Mouse (Mus musculus): ENCODE measurements around the gene Hp. TPM values are rescaled to one million over a fixed set of nuclear protein-coding genes. Genes with fewer than 3 reads are reported as not detected.
A peak's percentile ranks its signal among the peaks of the same experiment; 100 is the strongest.

The Hp gene
- 0.29 and 0.33 TPM in 2 replicates for polyA plus RNA-seq (2016; fragmentation: Nextera tagmentation; extraction: Ambion mirVana)

GRCm38 (mm10) chr8:109578900-109579301 is at the start of gene Hp:
Gene Hp, minus strand, starts transcription at chr8:109579172.
- no peak within 1 kb of the TSS for H3K9ac ChIP-seq (replicated peaks)
- H3K27me3 ChIP-seq: no peaks in the 10 kb centered on the region
- no peak for ATAC-seq (ENCODE audit: low FRiP score, low read depth)
- H3K4me2 ChIP-seq (replicated peaks): no peak within 1 kb of the TSS
- WGBS: 73% methylated on average over 8 of the region's 8 CpGs
- H3K4me3 ChIP-seq: no peak within 1 kb of the TSS
- H3K36me3 ChIP-seq: no peaks in the 10 kb centered on the region
- H3K9me3 ChIP-seq: no peaks in the 10 kb centered on the region
- H3K4me1 ChIP-seq: no peaks in the 10 kb centered on the region
- no peak within 1 kb of the TSS for H3K27ac ChIP-seq (replicated peaks)

- Histone ChIP-seq H3K4me3 (no peak overlapping the region), H3K9ac (replicated peaks) (no peak overlapping the region), H3K9me3 (0 out of 2 replicates have a peak, but pooled peaks cover 3% of the 10 kb centered on the region), H3K36me3 (no peaks in the 10 kb centered on the region), H3K27me3 (no peaks in the 10 kb centered on the region), H3K4me2 (replicated peaks) (no peak overlapping the region), H3K27ac (replicated peaks) (no peak overlapping the region), H3K4me1 (no peaks in the 10 kb centered on the region)
- WGBS: 82% methylated on average over 6 of the region's 6 CpGs
- no peak for ATAC-seq (ENCODE audit: low FRiP score, low read depth)
Observed at GRCm38 (mm10) chr8:109628638-109629037, 49.7 kb upstream of the Hp start.

- no peaks in the 10 kb centered on the region for H3K4me1 ChIP-seq
- H3K9ac ChIP-seq (replicated peaks): no peak overlapping the region
- H3K27ac ChIP-seq (replicated peaks): no peak overlapping the region
- no peak overlapping the region for H3K4me2 ChIP-seq (replicated peaks)
- 90% methylated on average over 3 of the region's 3 CpGs for WGBS
- no peak overlapping the region for H3K4me3 ChIP-seq
- no peaks in the 10 kb centered on the region for H3K27me3 ChIP-seq
- ATAC-seq (ENCODE audit: low FRiP score, low read depth): no peak
- peaks cover 5% of the 10 kb centered on the region; the same call in 1 of the 2 replicates for H3K9me3 ChIP-seq
- H3K36me3 ChIP-seq: no peaks in the 10 kb centered on the region
Observed at GRCm38 (mm10) chr8:109615569-109615968, 36.6 kb upstream of the Hp start.

- Histone ChIP-seq H3K4me2 (replicated peaks) (no peak within 1 kb of the TSS), H3K4me3 (no peak within 1 kb of the TSS), H3K4me1 (no peaks in the 10 kb centered on the region), H3K36me3 (no peaks in the 10 kb centered on the region), H3K9me3 (peaks cover 3% of the 10 kb centered on the region; the same call in 1 of the 2 replicates), H3K27me3 (no peaks in the 10 kb centered on the region), H3K9ac (replicated peaks) (no peak within 1 kb of the TSS), H3K27ac (replicated peaks) (no peak within 1 kb of the TSS)
- ATAC-seq (ENCODE audit: low FRiP score, low read depth): no peak
- 63% methylated on average over 27 of the region's 27 CpGs for WGBS
Observed at GRCm38 (mm10) chr8:109614243-109615210, 35.6 kb upstream of the Hp start, which contains the start of gene Pkd1l3. Gene Pkd1l3, plus strand, starts transcription at chr8:109614517.

- no peaks in the 10 kb centered on the region for H3K9me3 ChIP-seq
Observed at GRCm38 (mm10) chr8:109609153-109609502, 30.2 kb upstream of the Hp start.

GRCm38 (mm10) chr8:109608271-109609152 is 29.5 kb upstream of the Hp start, which contains the start of gene Dhodh:
Gene Dhodh, minus strand, starts transcription at chr8:109608673.
- under 1% methylated on average over 42 of the region's 42 CpGs for WGBS
- peak within 1 kb of the TSS; percentile 70 for H3K9ac ChIP-seq (replicated peaks)
- H3K27ac ChIP-seq (replicated peaks): peak within 1 kb of the TSS; percentile 97
- H3K27me3 ChIP-seq: no peaks in the 10 kb centered on the region
- H3K9me3 ChIP-seq: no peaks in the 10 kb centered on the region
- ATAC-seq (ENCODE audit: low FRiP score, low read depth): peak; percentile 99
- H3K4me2 ChIP-seq (replicated peaks): peak within 1 kb of the TSS; percentile 70
- peak within 1 kb of the TSS; percentile 55 for H3K4me3 ChIP-seq
- peaks cover 11% of the 10 kb centered on the region for H3K4me1 ChIP-seq
- H3K36me3 ChIP-seq: peaks cover 13% of the 10 kb centered on the region

More at GRCm38 (mm10) chr8:109609153-109609502, 30.2 kb upstream of the Hp start:
- H3K36me3 ChIP-seq: peaks cover 7% of the 10 kb centered on the region
- WGBS: 20% methylated on average over 5 of the region's 5 CpGs
- peak overlapping the region; percentile 70 for H3K9ac ChIP-seq (replicated peaks)
- H3K27me3 ChIP-seq: no peaks in the 10 kb centered on the region
- ATAC-seq (ENCODE audit: low FRiP score, low read depth): no peak
- H3K4me3 ChIP-seq: peak overlapping the region; percentile 55
- H3K4me1 ChIP-seq: peaks cover 11% of the 10 kb centered on the region
- peak overlapping the region; percentile 97 for H3K27ac ChIP-seq (replicated peaks)
- H3K4me2 ChIP-seq (replicated peaks): peak overlapping the region; percentile 70

- peak overlapping the region; percentile 97 for H3K27ac ChIP-seq (replicated peaks)
Observed at GRCm38 (mm10) chr8:109607650-109608049, 28.7 kb upstream of the Hp start.

GRCm38 (mm10) chr8:109606725-109607124 is 27.8 kb upstream of the Hp start:
- no peak overlapping the region for H3K4me3 ChIP-seq
- 85% methylated on average over 2 of the region's 2 CpGs for WGBS
- no peaks in the 10 kb centered on the region for H3K9me3 ChIP-seq
- no peak overlapping the region for H3K9ac ChIP-seq (replicated peaks)
- H3K27ac ChIP-seq (replicated peaks): no peak overlapping the region
- peaks cover 11% of the 10 kb centered on the region for H3K4me1 ChIP-seq
- no peak for ATAC-seq (ENCODE audit: low FRiP score, low read depth)
- H3K4me2 ChIP-seq (replicated peaks): no peak overlapping the region
- no peaks in the 10 kb centered on the region for H3K27me3 ChIP-seq
- peaks cover 28% of the 10 kb centered on the region for H3K36me3 ChIP-seq

More at GRCm38 (mm10) chr8:109607650-109608049, 28.7 kb upstream of the Hp start:
- H3K4me2 ChIP-seq (replicated peaks): peak overlapping the region; percentile 70
- peaks cover 21% of the 10 kb centered on the region for H3K36me3 ChIP-seq
- peak overlapping the region; percentile 54 for H3K9ac ChIP-seq (replicated peaks)
- H3K9me3 ChIP-seq: no peaks in the 10 kb centered on the region
- WGBS: 15% methylated on average over 12 of the region's 12 CpGs
- peaks cover 11% of the 10 kb centered on the region for H3K4me1 ChIP-seq
- no peak for ATAC-seq (ENCODE audit: low FRiP score, low read depth)
- H3K4me3 ChIP-seq: peak overlapping the region; percentile 55
- H3K27me3 ChIP-seq: no peaks in the 10 kb centered on the region

GRCm38 (mm10) chr8:109595854-109596253 is 16.9 kb upstream of the Hp start:
- no peak overlapping the region for H3K9ac ChIP-seq (replicated peaks)
- ATAC-seq (ENCODE audit: low FRiP score, low read depth): no peak
- 51% methylated on average over 8 of the region's 8 CpGs for WGBS

GRCm38 (mm10) chr8:109593117-109593788 is 14.3 kb upstream of the Hp start:
- ATAC-seq (ENCODE audit: low FRiP score, low read depth): no peak
- WGBS: 80% methylated on average over 6 of the region's 6 CpGs
- peaks cover 35% of the 10 kb centered on the region for H3K36me3 ChIP-seq
- no peak overlapping the region for H3K9ac ChIP-seq (replicated peaks)
- H3K4me2 ChIP-seq (replicated peaks): no peak overlapping the region
- H3K4me3 ChIP-seq: no peak overlapping the region
- no peaks in the 10 kb centered on the region for H3K4me1 ChIP-seq
- no peaks in the 10 kb centered on the region for H3K9me3 ChIP-seq
- H3K27me3 ChIP-seq: no peaks in the 10 kb centered on the region
- H3K27ac ChIP-seq (replicated peaks): no peak overlapping the region

More at GRCm38 (mm10) chr8:109595854-109596253, 16.9 kb upstream of the Hp start:
- H3K27me3 ChIP-seq: no peaks in the 10 kb centered on the region
- H3K27ac ChIP-seq (replicated peaks): no peak overlapping the region
- H3K4me2 ChIP-seq (replicated peaks): no peak overlapping the region
- H3K9me3 ChIP-seq: no peaks in the 10 kb centered on the region
- H3K4me3 ChIP-seq: no peak overlapping the region
- H3K4me1 ChIP-seq: no peaks in the 10 kb centered on the region
- H3K36me3 ChIP-seq: peaks cover 46% of the 10 kb centered on the region

- no peaks in the 10 kb centered on the region for H3K4me1 ChIP-seq
- H3K4me3 ChIP-seq: no peak overlapping the region
- no peak for ATAC-seq (ENCODE audit: low FRiP score, low read depth)
- no peak overlapping the region for H3K27ac ChIP-seq (replicated peaks)
- no peaks in the 10 kb centered on the region for H3K27me3 ChIP-seq
- no peak overlapping the region for H3K4me2 ChIP-seq (replicated peaks)
- H3K9ac ChIP-seq (replicated peaks): no peak overlapping the region
- H3K9me3 ChIP-seq: no peaks in the 10 kb centered on the region
- 94% methylated on average over 5 of the region's 5 CpGs for WGBS
- peaks cover 35% of the 10 kb centered on the region for H3K36me3 ChIP-seq
Observed at GRCm38 (mm10) chr8:109592164-109592563, 13.2 kb upstream of the Hp start.

Data from midbrain, embryonic 12.5 days (tissue).